Mouse (Mus musculus): ENCODE data around the gene Peg12.

Peg12 gene

GRCm38 (mm10) chr7:62463878-62464755, at the start of gene Peg12:
Gene Peg12 (minus strand): TSS chr7:62464510.
- DNase-seq (ENCODE audit: low read depth): peak; percentile 76

GRCm38 (mm10) chr7:62486139-62486538, 21.8 kb upstream of the Peg12 start:
- no peak for DNase-seq (ENCODE audit: low read depth)

- peak; percentile 56 for DNase-seq (ENCODE audit: low read depth)
Observed at GRCm38 (mm10) chr7:62463007-62463877, 1.1 kb downstream of the Peg12 start.

GRCm38 (mm10) chr7:62462229-62463006, 1.9 kb downstream of the Peg12 start:
- peak; percentile 21 for DNase-seq (ENCODE audit: low read depth)

- DNase-seq (ENCODE audit: low read depth): no peak
Observed at GRCm38 (mm10) chr7:62452353-62452752, 12.0 kb downstream of the Peg12 start.

- DNase-seq (ENCODE audit: low read depth): no peak
Observed at GRCm38 (mm10) chr7:62445431-62446165, 18.7 kb downstream of the Peg12 start.

GRCm38 (mm10) chr7:62436394-62436793, 27.9 kb downstream of the Peg12 start:
- peak; percentile 33 for DNase-seq (ENCODE audit: low read depth)

GRCm38 (mm10) chr7:62433243-62433642, 31.1 kb downstream of the Peg12 start:
- peak; percentile 65 for DNase-seq (ENCODE audit: low read depth)

- peak; percentile 76 for DNase-seq (ENCODE audit: low read depth)
Observed at GRCm38 (mm10) chr7:62428337-62428736, 36.0 kb downstream of the Peg12 start.

- DNase-seq (ENCODE audit: low read depth): no peak
Observed at GRCm38 (mm10) chr7:62423210-62423609, 41.1 kb downstream of the Peg12 start.

- DNase-seq (ENCODE audit: low read depth): peak; percentile 9
Observed at GRCm38 (mm10) chr7:62420566-62420965, 43.7 kb downstream of the Peg12 start.

- DNase-seq (ENCODE audit: low read depth): peak; percentile 95
Observed at GRCm38 (mm10) chr7:62419493-62420360, 44.6 kb downstream of the Peg12 start, which contains the start of gene Mkrn3. Gene Mkrn3 (minus strand): TSS chr7:62420139.

- DNase-seq (ENCODE audit: low read depth): no peak
Observed at GRCm38 (mm10) chr7:62419105-62419492, 45.2 kb downstream of the Peg12 start.

- no peak for DNase-seq (ENCODE audit: low read depth)
Observed at GRCm38 (mm10) chr7:62418346-62418745, 46.0 kb downstream of the Peg12 start.

GRCm38 (mm10) chr7:62416173-62416572, 48.1 kb downstream of the Peg12 start:
- no peak for DNase-seq (ENCODE audit: low read depth)

GRCm38 (mm10) chr7:62415222-62415621, 49.1 kb downstream of the Peg12 start:
- DNase-seq (ENCODE audit: low read depth): no peak

All from NIH3T3 (cell line).